Comparison of ENCODE assay signal across 11 mouse cellular contexts in genomic region chr9:64138896-64139295, GRCm38 (mm10). TPM values are rescaled to one million over a fixed set of nuclear protein-coding genes. Genes with fewer than 3 reads are reported as not detected.
DNase-seq lines count a peak whose midpoint lies in the region; ATAC-seq and TF ChIP-seq lines count a peak whose summit lies in the region.
"Not testable (repeated sequence)": the region's sequence is repeated elsewhere in the genome, so short reads cannot be mapped to it uniquely, and the experiment has no call there.
"Had no signal": no experiment of that assay in that cellular context is flagged by ENCODE, and none has a peak within 500 bp of the region (broad histone marks: within the 10 kb centered on the region; RNA-seq: fewer than 3 reads in every experiment).

No protein-coding gene starts in this region.

- H3K9ac ChIP-seq in embryonic facial prominence, embryonic 11.5 days (replicated peaks; ENCODE audit: low read length) = not testable (repeated sequence)

- H3K27ac ChIP-seq in bone marrow macrophage, adult 2 months (ENCODE audit: insufficient read depth, low read depth, low read length); embryonic facial prominence, embryonic 11.5 days (replicated peaks; ENCODE audit: low read depth, low read length); layer of hippocampus, adult 2 months: not testable (repeated sequence)

- not testable (repeated sequence) for TF ChIP-seq POLR2A in bone marrow macrophage, adult 2 months (IDR thresholded peaks at IDR 0.05; ENCODE audit: borderline replicate concordance, low read depth, low read length); lung, adult 2 months (IDR thresholded peaks at IDR 0.05; ENCODE audit: borderline replicate concordance, extremely low read depth, low read depth, low read length)

- 5% methylated on average over 6 of the region's 6 CpGs for WGBS in embryonic facial prominence, embryonic 11.5 days
- WGBS in lung, adult 2 months = 3% methylated on average over 6 of the region's 6 CpGs

- peaks cover 83% of the 10 kb centered on the region for H3K36me3 ChIP-seq in E14TG2a.4 (ENCODE audit: insufficient read depth, low read length)
- H3K36me3 ChIP-seq in embryonic facial prominence, embryonic 11.5 days (replicated peaks; ENCODE audit: control insufficient read depth, insufficient read depth, low read depth, low read length) = not testable (repeated sequence)

- H3K4me3 ChIP-seq in E14TG2a.4 (replicated peaks; ENCODE audit: low read length); bone marrow macrophage, adult 2 months (ENCODE audit: insufficient read depth, low read length); embryonic facial prominence, embryonic 11.5 days (ENCODE audit: low read depth, low read length); lung, adult 2 months (replicated peaks; ENCODE audit: extremely low read depth, low read depth, low read length): not testable (repeated sequence)
- peak overlapping the region; percentile 29; the same call in 1 of the 2 replicates for H3K4me3 ChIP-seq in layer of hippocampus, adult 2 months

- intact Hi-C loops in heart, postnatal 36 days (cut with DNase I) = loop anchor here (2.0 to 5.0 kb wide), 2 partner anchors 113 to 134 kb away; partner anchors contain the start of gene Map2k1

- peak; percentile 75 for TF ChIP-seq CTCF in E14TG2a.4 (conservative IDR thresholded peaks at IDR 0.05; ENCODE audit: low read length)
- peak; percentile 43 for TF ChIP-seq CTCF in bone marrow macrophage, adult 2 months (IDR thresholded peaks at IDR 0.05; ENCODE audit: low read depth, low read length)
- TF ChIP-seq CTCF in layer of hippocampus, adult 2 months (conservative IDR thresholded peaks at IDR 0.05) = peak; percentile 92
- TF ChIP-seq CTCF in lung, adult 2 months (IDR thresholded peaks at IDR 0.05; ENCODE audit: insufficient read depth, low read length) = peak; percentile 62

- ATAC-seq in embryonic facial prominence, embryonic 11.5 days (replicated peaks; ENCODE audit: insufficient number of reproducible peaks, low FRiP score, low TSS enrichment, low read depth) = not testable (repeated sequence)

- not testable (repeated sequence) for H3K4me2 ChIP-seq in embryonic facial prominence, embryonic 11.5 days (ENCODE audit: low read depth, low read length)

- H3K9me3 ChIP-seq in E14TG2a.4 (ENCODE audit: low read length); embryonic facial prominence, embryonic 11.5 days (replicated peaks; ENCODE audit: control insufficient read depth, low read length): not testable (repeated sequence)

- not testable (repeated sequence) for H3K27me3 ChIP-seq in E14TG2a.4 (ENCODE audit: insufficient read depth, low read length); embryonic facial prominence, embryonic 11.5 days (ENCODE audit: control insufficient read depth, insufficient read depth, low read length)

- DNase-seq in embryonic facial prominence, embryonic 11.5 days (ENCODE audit: low spot score) = peak; percentile 71
- DNase-seq in heart, postnatal 36 days = peak; percentile 59 to 71
- peak; percentile 30 to 63 for DNase-seq in layer of hippocampus, adult 2 months (ENCODE audit: low spot score in 2 of 2)
- DNase-seq in lung, adult 2 months = peak; percentile 49
- peak; percentile 78 for DNase-seq in retina, embryonic 14.5 days (ENCODE audit: low spot score)
- DNase-seq in thymus, postnatal 14 days = peak; percentile 62

- not testable (repeated sequence) for H3K4me1 ChIP-seq in E14TG2a.4 (replicated peaks; ENCODE audit: low read depth, low read length); bone marrow macrophage, adult 2 months (ENCODE audit: control insufficient read depth, insufficient read depth, low read length); embryonic facial prominence, embryonic 11.5 days (ENCODE audit: control insufficient read depth, insufficient read depth, low read length); lung, adult 2 months (ENCODE audit: control insufficient read depth, insufficient read depth, low read length)

RNA-seq across cellular contexts. Expression of gene Lctl, which starts 21.9 kb away (rescaled TPM):
- polyA plus RNA-seq in bone marrow macrophage, adult 2 months (2012; ENCODE audit: insufficient read depth, insufficient read length, missing spikeins) = not detected in 2 replicates
- polyA plus RNA-seq in embryonic facial prominence, embryonic 11.5 days (2014; fragmentation: Nextera tagmentation; extraction: Ambion mirVana) = not detected in 2 replicates
- total RNA-seq in heart, postnatal 36 days (2021) = not detected
- not detected for total RNA-seq in layer of hippocampus, adult 2 months (2021)
- 2.9 TPM in 2 replicates for polyA plus RNA-seq in lung, adult 2 months (2012; rRNA removed)
- polyA plus RNA-seq: forebrain, embryonic 15.5 days; hindbrain, embryonic 16.5 days; lung, embryonic 16.5 days had no signal

RNA-seq across cellular contexts. Expression of gene Zwilch, which starts 34.0 kb away (rescaled TPM):
- 16.9 and 22.3 TPM in 2 replicates for polyA plus RNA-seq in bone marrow macrophage, adult 2 months (2012; ENCODE audit: insufficient read depth, insufficient read length, missing spikeins)
- polyA plus RNA-seq in embryonic facial prominence, embryonic 11.5 days (2014; fragmentation: Nextera tagmentation; extraction: Ambion mirVana) = 30.9 and 31.9 TPM in 2 replicates
- under 1 TPM; 0.61 to 0.79 TPM for total RNA-seq in heart, postnatal 36 days (2021)
- 1 to 10 TPM; 2.6 to 4.8 TPM for total RNA-seq in layer of hippocampus, adult 2 months (2021)
- 0.43 and 0.91 TPM in 2 replicates for polyA plus RNA-seq in lung, adult 2 months (2012; rRNA removed)

RNA-seq across cellular contexts. Expression of gene Rpl4, which starts 34.3 kb away (rescaled TPM):
- polyA plus RNA-seq in bone marrow macrophage, adult 2 months (2012; ENCODE audit: insufficient read depth, insufficient read length, missing spikeins) = 1,013 and 1,015 TPM in 2 replicates
- 1,345 and 1,364 TPM in 2 replicates for polyA plus RNA-seq in embryonic facial prominence, embryonic 11.5 days (2014; fragmentation: Nextera tagmentation; extraction: Ambion mirVana)
- 100 to 1,000 TPM; 454 to 482 TPM for total RNA-seq in heart, postnatal 36 days (2021)
- total RNA-seq in layer of hippocampus, adult 2 months (2021) = 100 to 1,000 TPM; 607 to 624 TPM
- polyA plus RNA-seq in lung, adult 2 months (2012; rRNA removed) = 232 and 320 TPM in 2 replicates

RNA-seq across cellular contexts. Expression of gene Snapc5, which starts 40.2 kb away (rescaled TPM):
- polyA plus RNA-seq in bone marrow macrophage, adult 2 months (2012; ENCODE audit: insufficient read depth, insufficient read length, missing spikeins) = 53.5 and 58.0 TPM in 2 replicates
- 23.8 and 26.0 TPM in 2 replicates for polyA plus RNA-seq in embryonic facial prominence, embryonic 11.5 days (2014; fragmentation: Nextera tagmentation; extraction: Ambion mirVana)
- 10 to 100 TPM; 21.8 to 22.6 TPM for total RNA-seq in heart, postnatal 36 days (2021)
- 10 to 100 TPM; 15.0 to 19.6 TPM for total RNA-seq in layer of hippocampus, adult 2 months (2021)
- polyA plus RNA-seq in lung, adult 2 months (2012; rRNA removed) = 7.6 and 11.9 TPM in 2 replicates
